ENCODE assay signal across 16 mouse cellular contexts in genomic region chr19:53320264-53321110, GRCm38 (mm10). TPM values are rescaled to one million over a fixed set of nuclear protein-coding genes. Genes with fewer than 3 reads are reported as not detected.
A peak's percentile ranks its signal among the peaks of the same experiment; 100 is the strongest.
DNase-seq lines count a peak whose midpoint lies in the region; ATAC-seq and TF ChIP-seq lines count a peak whose summit lies in the region.
"Had no signal": no experiment of that assay in that cellular context is flagged by ENCODE, and none has a peak within 500 bp of the region (broad histone marks: within the 10 kb centered on the region; RNA-seq: fewer than 3 reads in every experiment).

No protein-coding gene starts in this region.

- peak overlapping the region; percentile 72; the same call in 1 of the 2 replicates for H3K27ac ChIP-seq in kidney, embryonic 15.5 days
- H3K27ac ChIP-seq in liver, postnatal 0 days (ENCODE audit: low read depth), result peak overlapping the region; percentile 77; the same call in 1 of the 2 replicates
- H3K27ac ChIP-seq: hindbrain, postnatal 0 days had no signal

- H3K36me3 ChIP-seq in kidney, embryonic 15.5 days, result no peaks in the 10 kb centered on the region
- no peaks in the 10 kb centered on the region for H3K36me3 ChIP-seq in liver, postnatal 0 days (replicated peaks; ENCODE audit: insufficient read depth, low read length)

- H3K4me2 ChIP-seq in kidney, embryonic 15.5 days, result peak overlapping the region; percentile 18
- H3K4me2 ChIP-seq in liver, postnatal 0 days (ENCODE audit: low read depth, low read length), result peak overlapping the region; percentile 36

- H3K4me3 ChIP-seq in kidney, embryonic 15.5 days (replicated peaks), result no peak overlapping the region
- H3K4me3 ChIP-seq in liver, postnatal 0 days (ENCODE audit: low read depth, low read length), result no peak overlapping the region

- H3K9me3 ChIP-seq in kidney, embryonic 15.5 days (replicated peaks), result no peaks in the 10 kb centered on the region
- no peaks in the 10 kb centered on the region for H3K9me3 ChIP-seq in liver, postnatal 0 days (ENCODE audit: low read length)

- ATAC-seq in kidney, embryonic 15.5 days (replicated peaks; ENCODE audit: low FRiP score), result no peak
- peak; percentile 86 for ATAC-seq in erythroid progenitor cell, adult 5-6 weeks (replicated peaks; ENCODE audit: low FRiP score, poor library complexity, severe bottlenecking)
- no peak for ATAC-seq in liver, postnatal 0 days
- ATAC-seq: hindbrain, postnatal 0 days had no signal

- WGBS in kidney, embryonic 15.5 days, result 67% methylated on average over 9 of the region's 9 CpGs
- WGBS in liver, postnatal 0 days (ENCODE audit: insufficient replicate concordance), result 59% methylated on average over 9 of the region's 9 CpGs

- H3K9ac ChIP-seq in kidney, embryonic 15.5 days, result no peak overlapping the region
- no peak overlapping the region; the same call in 1 of the 2 replicates for H3K9ac ChIP-seq in liver, postnatal 0 days (replicated peaks)

- H3K4me1 ChIP-seq in kidney, embryonic 15.5 days, result peaks cover 38% of the 10 kb centered on the region
- peaks cover 27% of the 10 kb centered on the region for H3K4me1 ChIP-seq in liver, postnatal 0 days (ENCODE audit: insufficient read depth)

- peak; percentile 24; the same call in 1 of the 2 replicates for TF ChIP-seq EP300 in liver, postnatal 0 days (IDR thresholded peaks at IDR 0.05; ENCODE audit: low read depth)

- H3K27me3 ChIP-seq in kidney, embryonic 15.5 days, result no peaks in the 10 kb centered on the region
- no peaks in the 10 kb centered on the region for H3K27me3 ChIP-seq in liver, postnatal 0 days (ENCODE audit: insufficient read depth, low read length)

- peak; percentile 29 for DNase-seq in cerebellum, adult 9-10 months
- DNase-seq in cerebellum, postnatal 14 days, result no peak
- no peak for DNase-seq in kidney, adult 18-20 months
- DNase-seq in liver, postnatal 0 days, result no peak
- no peak for DNase-seq in spleen, adult 18-20 months
- DNase-seq in adrenal gland, postnatal 14 days, result no peak
- DNase-seq: adrenal gland, adult 8-10 months; midbrain, embryonic 14.5 days had no signal

- no peak for TF ChIP-seq CTCF in liver, postnatal 0 days (IDR thresholded peaks at IDR 0.05; ENCODE audit: low read depth)

RNA-seq across cellular contexts. Expression of gene Mxi1, which starts 10.2 kb away (rescaled TPM):
- 37.3 and 40.2 TPM in 2 replicates for polyA plus RNA-seq in kidney, embryonic 15.5 days (2015; fragmentation: Nextera tagmentation; extraction: Ambion mirVana)
- total RNA-seq in erythroid progenitor cell, adult 5-6 weeks (2015; ENCODE audit: low replicate concordance), result 92.3 and 96.0 TPM in 2 replicates
- total RNA-seq in erythroid progenitor cell, adult 5-6 weeks (2017; ENCODE audit: low replicate concordance), result 167 and 196 TPM in 2 replicates
- 24.4 and 24.5 TPM in 2 replicates for polyA plus RNA-seq in liver, postnatal 0 days (2015; fragmentation: Nextera tagmentation; extraction: Ambion mirVana)
- total RNA-seq in adrenal gland, postnatal 14 days (2021), result 27.3 and 31.0 TPM in 2 replicates

RNA-seq across cellular contexts. Expression of gene Gm10197, which starts 51.1 kb away (rescaled TPM):
- polyA plus RNA-seq in kidney, embryonic 15.5 days (2015; fragmentation: Nextera tagmentation; extraction: Ambion mirVana), result not detected in 2 replicates
- total RNA-seq in erythroid progenitor cell, adult 5-6 weeks (2015; ENCODE audit: low replicate concordance), result not detected in 2 replicates
- not detected in 2 replicates for total RNA-seq in erythroid progenitor cell, adult 5-6 weeks (2017; ENCODE audit: low replicate concordance)
- polyA plus RNA-seq in liver, postnatal 0 days (2015; fragmentation: Nextera tagmentation; extraction: Ambion mirVana), result not detected in 2 replicates
- total RNA-seq in adrenal gland, postnatal 14 days (2021), result not detected in 2 replicates
- total RNA-seq: adrenal gland, adult 8-10 months; heart, adult 18-20 months; hindbrain, postnatal 0 days; layer of hippocampus, postnatal 10 days; left cerebral cortex, postnatal 36 days had no signal
- polyA plus RNA-seq: hindbrain, postnatal 0 days; neural tube, embryonic 11.5 days; stomach, embryonic 14.5 days had no signal
